Mouse (Mus musculus) C2C12 (cell line): ENCODE data around the gene Auts2. TPM values are rescaled to one million over a fixed set of nuclear protein-coding genes. Genes with fewer than 3 reads are reported as not detected.

ENCODE experiments used
- H3K27me3 ChIP-seq: one replicate; pipeline ENCODE4 v1.6.1; 2011; ENCODE audit not compliant: control insufficient read depth, insufficient read depth, insufficient read length
- H3K36me3 ChIP-seq: one replicate; pipeline ENCODE4 v1.6.1; 2011; ENCODE audit not compliant: control insufficient read depth, insufficient read depth
- H3K4me3 ChIP-seq: one replicate; pipeline ENCODE4 v1.5.1; 2011; ENCODE audit warnings: mild to moderate bottlenecking, control low read depth; ENCODE audit not compliant: poor library complexity, insufficient read depth, severe bottlenecking
- H3K79me2 ChIP-seq: one replicate; pipeline ENCODE4 v1.6.1; 2011; ENCODE audit not compliant: control insufficient read depth, insufficient read depth
- H3K79me3 ChIP-seq: one replicate; pipeline ENCODE4 v1.6.1; 2011; ENCODE audit warnings: low read depth, control low read depth
- H3ac ChIP-seq: one replicate; pipeline ENCODE3; 2011; ENCODE audit warnings: low read depth; ENCODE audit not compliant: control insufficient read depth, insufficient read length
- CEBPB ChIP-seq: IDR thresholded peaks from one replicate; pipeline ENCODE4 v1.6.1; 2011; ENCODE audit warnings: low read depth, mild to moderate bottlenecking, control low read depth, moderate library complexity
- CTCF ChIP-seq: IDR thresholded peaks from one replicate; pipeline ENCODE4 v1.5.1; 2011; ENCODE audit not compliant: control insufficient read depth, insufficient read depth, insufficient read length
- FOSL1 ChIP-seq: IDR thresholded peaks from one replicate; pipeline ENCODE4 v1.8.0; 2011; ENCODE audit warnings: mild to moderate bottlenecking, low read length; ENCODE audit not compliant: poor library complexity, insufficient read depth, severe bottlenecking
- MAX ChIP-seq: IDR thresholded peaks from one replicate; pipeline ENCODE4 v1.6.1; 2011; ENCODE audit warnings: mild to moderate bottlenecking, control low read depth
- MYOD1 ChIP-seq: IDR thresholded peaks from one replicate; pipeline ENCODE4 v1.6.1; 2011; ENCODE audit warnings: low read depth; ENCODE audit not compliant: control insufficient read depth, insufficient read length
- MYOG ChIP-seq: IDR thresholded peaks from one replicate; pipeline ENCODE4 v1.6.1; 2011; ENCODE audit not compliant: control insufficient read depth, insufficient read length; ENCODE audit errors: extremely low read depth
- USF1 ChIP-seq: IDR thresholded peaks from one replicate; pipeline ENCODE4 v1.6.1; 2011; ENCODE audit warnings: low read depth, mild to moderate bottlenecking, control low read depth, moderate library complexity
- polyA plus RNA-seq: library from polyadenylated mRNA; unstranded; fragments of >200 nt; fragmentation: generic; extraction: Trizol; gene quantifications from one replicate; pipeline ENCODE4 v1.2.1, GENCODE M21; 2012; ENCODE audit warnings: missing spikeins

Gene Auts2
- polyA plus RNA-seq, 1 experiment = 8.4 TPM

- no peaks in the 10 kb centered on the region for H3K36me3 ChIP-seq
- H3ac ChIP-seq = no peak overlapping the region
- no peaks in the 10 kb centered on the region for H3K79me2 ChIP-seq
- no peaks in the 10 kb centered on the region for H3K79me3 ChIP-seq
- H3K27me3 ChIP-seq = no peaks in the 10 kb centered on the region
- H3K4me3 ChIP-seq = no peak overlapping the region
- TF ChIP-seq FOSL1 (no peak), CEBPB (no peak), CTCF (no peak), USF1 (no peak), MYOG (no peak), MAX (no peak), MYOD1 (no peak)
Observed at GRCm38 (mm10) chr5:131673696-131674095, 869.4 kb downstream of the Auts2 start.

- Histone ChIP-seq H3K27me3 (no peaks in the 10 kb centered on the region), H3K36me3 (no peaks in the 10 kb centered on the region), H3ac (no peak overlapping the region), H3K79me2 (no peaks in the 10 kb centered on the region), H3K79me3 (no peaks in the 10 kb centered on the region), H3K4me3 (no peak overlapping the region)
- TF ChIP-seq MYOG (no peak), CTCF (no peak), CEBPB (no peak), MAX (no peak), MYOD1 (no peak), USF1 (no peak), FOSL1 (no peak)
Observed at GRCm38 (mm10) chr5:131665068-131665467, 878.1 kb downstream of the Auts2 start.

GRCm38 (mm10) chr5:131664657-131665056 is 878.5 kb downstream of the Auts2 start:
- H3K79me3 ChIP-seq = no peaks in the 10 kb centered on the region
- no peaks in the 10 kb centered on the region for H3K79me2 ChIP-seq
- no peaks in the 10 kb centered on the region for H3K36me3 ChIP-seq
- TF ChIP-seq USF1 = no peak
- H3K4me3 ChIP-seq = no peak overlapping the region
- H3ac ChIP-seq = no peak overlapping the region
- H3K27me3 ChIP-seq = no peaks in the 10 kb centered on the region

GRCm38 (mm10) chr5:131662657-131663056 is 880.5 kb downstream of the Auts2 start:
- no peaks in the 10 kb centered on the region for H3K27me3 ChIP-seq
- H3K36me3 ChIP-seq = no peaks in the 10 kb centered on the region
- no peak overlapping the region for H3ac ChIP-seq
- no peak for TF ChIP-seq USF1
- no peak for TF ChIP-seq MAX
- TF ChIP-seq MYOD1 = no peak
- no peak for TF ChIP-seq CEBPB
- TF ChIP-seq MYOG = no peak
- H3K79me2 ChIP-seq = no peaks in the 10 kb centered on the region
- H3K4me3 ChIP-seq = no peak overlapping the region
- no peaks in the 10 kb centered on the region for H3K79me3 ChIP-seq

GRCm38 (mm10) chr5:131658822-131659515 is 884.2 kb downstream of the Auts2 start:
- no peak overlapping the region for H3K4me3 ChIP-seq
- no peaks in the 10 kb centered on the region for H3K27me3 ChIP-seq
- H3ac ChIP-seq = no peak overlapping the region
- no peaks in the 10 kb centered on the region for H3K79me3 ChIP-seq
- H3K79me2 ChIP-seq = no peaks in the 10 kb centered on the region
- H3K36me3 ChIP-seq = no peaks in the 10 kb centered on the region
- TF ChIP-seq MYOG = no peak
- no peak for TF ChIP-seq CEBPB
- TF ChIP-seq FOSL1 = no peak
- TF ChIP-seq USF1 = no peak
- no peak for TF ChIP-seq MYOD1
- no peak for TF ChIP-seq CTCF
- no peak for TF ChIP-seq MAX

- no peak for TF ChIP-seq MYOD1
- TF ChIP-seq FOSL1 = no peak
- TF ChIP-seq MYOG = no peak
- no peak for TF ChIP-seq USF1
- no peak for TF ChIP-seq CTCF
- no peak for TF ChIP-seq CEBPB
- TF ChIP-seq MAX = no peak
- Histone ChIP-seq H3ac (no peak overlapping the region), H3K79me2 (no peaks in the 10 kb centered on the region), H3K36me3 (no peaks in the 10 kb centered on the region), H3K79me3 (no peaks in the 10 kb centered on the region), H3K27me3 (no peaks in the 10 kb centered on the region), H3K4me3 (no peak overlapping the region)
Observed at GRCm38 (mm10) chr5:131654206-131654605, 888.9 kb downstream of the Auts2 start.
